Mouse (Mus musculus) embryo, embryonic 9.5 days (tissue): ENCODE measurements around the gene Hoxd3.

ENCODE experiments used
- DNase-seq: peaks from one replicate; pipeline ENCODE4 v3.0.0-alpha.2; 2017; ENCODE audit errors: extremely low spot score

The Hoxd3 gene

GRCm38 (mm10) chr2:74692808-74693431, 18.8 kb upstream of the Hoxd3 start:
- DNase-seq: no peak

DNA sequence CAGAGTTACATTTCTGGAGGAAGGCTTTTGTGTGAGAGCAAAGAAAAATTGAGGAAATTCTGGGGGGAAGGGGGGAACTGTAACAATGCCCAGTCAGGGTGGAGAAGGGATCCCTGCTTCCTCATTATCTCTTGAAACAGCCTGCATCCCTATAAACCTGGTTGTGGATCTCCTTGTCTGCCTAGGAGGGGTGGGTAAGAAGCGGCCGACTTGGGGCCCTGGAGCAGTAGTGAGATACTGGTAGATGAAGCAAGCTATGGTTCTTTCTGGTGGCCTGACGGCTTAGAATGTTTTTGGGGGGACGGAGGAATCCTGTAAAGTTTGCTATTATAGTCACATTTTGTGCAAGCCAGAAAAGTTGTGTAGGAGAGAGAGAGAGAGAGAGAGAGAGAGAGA, 18.3 kb upstream of the Hoxd3 start:
- DNase-seq: no peak

GRCm38 (mm10) chr2:74694066-74694465, 17.7 kb upstream of the Hoxd3 start:
- DNase-seq: no peak

DNA sequence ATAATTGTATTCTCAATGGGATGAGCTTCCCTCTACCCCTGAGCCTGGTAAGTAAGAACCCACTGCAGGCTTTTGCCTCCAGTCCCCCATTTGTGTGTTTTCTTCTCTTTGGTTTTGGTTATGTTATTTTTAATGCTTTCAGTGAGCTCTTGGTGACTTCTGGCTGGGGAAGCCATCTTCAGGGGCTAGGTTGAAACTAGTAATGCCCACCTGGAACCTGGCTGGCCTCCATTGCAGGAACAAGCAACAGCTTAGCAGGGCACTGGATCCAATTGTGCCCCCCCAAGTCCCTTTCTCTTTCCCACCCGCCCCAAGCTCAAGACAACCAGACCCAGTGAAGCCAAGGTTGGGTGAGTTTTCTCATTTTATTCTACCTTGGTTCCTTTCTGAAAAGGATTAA, 16.3 kb upstream of the Hoxd3 start:
- DNase-seq: no peak

DNA sequence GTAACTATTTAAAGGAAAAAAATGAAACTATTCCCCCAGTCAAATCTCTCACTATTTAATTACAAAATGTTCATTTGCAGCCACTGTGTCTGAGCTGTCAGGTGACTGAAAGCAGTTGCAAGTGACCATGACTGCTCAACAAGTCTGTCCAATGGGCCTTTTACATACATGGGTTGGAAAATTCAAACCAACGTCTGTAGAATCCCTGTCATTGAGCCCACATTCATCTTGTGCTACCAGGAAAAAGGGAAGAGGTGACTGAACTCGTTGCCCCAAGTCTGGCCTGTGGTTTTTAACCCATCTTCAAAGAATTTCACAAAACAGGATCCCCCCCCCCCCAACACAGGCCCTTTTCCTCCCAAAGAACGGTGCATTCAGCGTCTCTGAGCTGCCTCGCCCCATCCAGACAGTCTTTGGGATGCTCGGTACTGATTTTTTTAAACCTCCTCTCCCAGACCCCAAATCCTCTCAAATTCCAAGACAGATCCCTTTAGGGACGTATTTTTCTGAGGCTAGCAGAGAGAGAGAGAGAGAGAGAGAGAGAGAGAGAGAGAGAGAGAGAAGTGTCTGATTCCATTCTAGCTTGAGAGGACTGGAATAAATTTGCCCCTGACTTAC, 15.8 kb upstream of the Hoxd3 start:
- no peak for DNase-seq

GRCm38 (mm10) chr2:74696442-74697335, 15.0 kb upstream of the Hoxd3 start:
- DNase-seq: no peak

DNA sequence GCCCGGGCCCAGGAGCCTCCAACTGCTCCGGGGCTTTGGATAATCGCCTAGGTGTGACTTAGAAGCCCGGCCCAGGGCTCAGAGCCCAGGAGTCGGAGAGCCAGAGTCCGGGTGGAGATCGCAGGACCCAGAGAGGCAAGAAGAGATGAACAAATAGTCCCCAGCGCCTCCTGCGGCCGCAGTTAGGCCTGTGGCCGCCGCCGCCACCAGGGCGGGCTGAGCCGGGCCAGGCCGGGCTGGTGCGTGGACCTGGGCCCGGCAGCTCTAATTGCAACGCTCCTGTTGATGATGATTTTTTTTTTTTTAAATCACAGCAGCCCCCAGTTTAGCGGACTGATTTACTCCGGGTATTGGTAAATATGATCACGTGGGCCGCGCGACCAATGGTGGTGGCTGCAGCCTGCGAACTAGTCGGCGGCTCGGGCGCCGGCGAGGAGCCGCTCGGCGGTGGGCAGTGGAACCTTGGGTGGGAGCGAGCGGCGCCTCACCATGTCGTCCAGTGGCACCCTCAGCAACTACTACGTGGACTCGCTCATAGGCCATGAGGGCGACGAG, 14.1 kb upstream of the Hoxd3 start, which contains the start of gene Hoxd9:
Hoxd9 (plus strand) TSS at position 161 of the 555 bp plus-strand sequence.
- no peak for DNase-seq

GRCm38 (mm10) chr2:74698201-74699052, 13.3 kb upstream of the Hoxd3 start:
- peak; percentile 75 for DNase-seq

DNA sequence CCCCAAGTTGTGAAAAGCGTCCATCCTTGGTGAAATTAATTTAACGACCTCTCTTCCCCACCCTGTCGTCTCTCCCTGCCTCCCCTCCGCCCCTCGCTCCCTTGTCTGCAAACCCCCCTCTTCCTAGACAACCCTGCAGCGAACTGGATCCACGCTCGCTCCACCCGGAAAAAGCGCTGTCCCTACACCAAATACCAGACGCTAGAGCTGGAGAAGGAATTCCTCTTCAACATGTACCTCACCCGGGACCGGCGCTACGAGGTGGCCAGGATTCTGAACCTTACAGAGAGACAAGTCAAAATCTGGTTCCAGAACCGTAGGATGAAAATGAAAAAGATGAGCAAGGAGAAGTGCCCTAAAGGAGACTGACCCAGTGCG, 12.7 kb upstream of the Hoxd3 start:
- DNase-seq: no peak

DNA sequence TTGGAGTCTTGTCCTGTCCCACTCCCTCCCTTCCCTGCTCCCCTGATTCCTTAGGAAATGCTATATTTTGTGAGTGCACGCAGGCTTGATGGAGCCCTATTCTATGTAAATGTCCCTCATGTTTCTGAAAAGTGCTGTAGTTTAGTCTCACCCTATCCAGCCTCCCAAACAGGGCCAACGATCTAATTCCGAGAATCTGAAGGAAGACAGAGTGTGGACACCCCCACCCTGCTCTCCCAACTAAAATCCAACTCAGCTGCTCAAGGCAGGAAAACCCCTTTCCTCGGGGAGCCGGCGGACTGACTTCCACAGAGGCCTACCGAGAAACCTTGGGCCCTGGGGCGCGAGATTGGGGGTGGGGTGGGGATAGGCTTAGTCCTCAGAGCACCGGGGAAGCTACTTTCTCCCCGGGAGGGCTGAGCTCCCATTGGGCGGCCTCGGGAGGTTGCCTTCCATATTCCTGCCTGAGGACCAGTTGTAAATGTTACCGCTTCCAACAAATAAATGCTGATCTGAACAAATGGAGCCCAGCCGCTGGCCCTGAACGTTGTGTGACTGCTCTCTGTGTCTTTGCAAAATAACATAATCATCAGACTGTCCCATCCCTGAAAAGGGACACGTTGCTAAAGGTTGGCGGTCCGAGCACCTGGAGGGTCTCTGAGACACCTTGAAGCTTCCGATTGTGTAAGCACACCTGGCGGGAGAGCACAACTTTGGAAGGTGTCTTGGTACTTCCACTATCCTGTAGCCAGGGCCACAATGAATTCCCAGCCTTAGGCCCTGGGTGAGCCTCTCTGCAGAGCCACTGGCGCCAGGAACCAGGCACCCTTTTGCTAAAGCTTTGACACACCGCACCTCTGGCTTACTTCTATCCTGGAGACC, 11.8 kb upstream of the Hoxd3 start:
- no peak for DNase-seq

GRCm38 (mm10) chr2:74700546-74701112, 11.1 kb upstream of the Hoxd3 start:
- DNase-seq: peak; percentile 61

DNA sequence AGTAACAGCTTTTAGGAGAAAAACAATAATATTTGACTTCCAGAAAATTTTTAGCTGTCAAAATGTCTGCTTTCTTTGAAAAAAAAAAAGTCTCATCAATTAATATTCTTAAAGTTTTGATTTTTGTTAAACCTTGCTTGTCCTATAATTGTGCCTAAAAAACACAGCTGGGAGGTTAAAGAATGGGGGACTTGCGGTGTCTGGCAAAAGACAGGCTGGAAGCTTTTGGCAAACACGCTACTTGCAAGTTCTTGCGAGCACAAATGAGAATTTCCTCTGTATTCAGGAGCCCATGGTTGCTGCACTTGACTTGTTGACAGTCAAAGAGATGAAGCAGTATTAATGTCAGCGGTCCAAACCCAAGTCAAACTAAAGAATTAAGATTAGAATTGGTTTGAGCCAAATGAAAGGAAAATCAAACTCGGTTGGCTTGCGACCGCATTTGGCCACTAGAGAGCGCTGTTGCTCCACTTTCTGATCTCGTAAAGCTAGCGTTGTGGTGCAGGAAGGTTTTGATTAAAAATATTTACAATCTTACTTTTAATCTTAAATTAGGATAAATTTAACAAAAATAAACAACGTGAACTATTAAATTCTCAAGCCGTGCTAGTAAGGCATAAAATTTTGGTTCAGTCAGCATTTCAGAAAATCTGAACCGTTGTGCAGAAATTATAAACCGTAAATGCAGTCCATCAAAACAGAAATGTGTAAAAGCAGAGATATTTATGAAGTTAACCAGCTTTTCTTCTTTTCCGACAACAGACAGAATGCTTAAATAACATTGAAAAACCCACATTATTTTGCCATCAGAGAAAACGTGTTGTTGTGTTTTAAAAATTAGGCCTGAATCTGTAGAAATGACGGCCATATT, 9.5 kb upstream of the Hoxd3 start:
- DNase-seq: peak; percentile 82

DNA sequence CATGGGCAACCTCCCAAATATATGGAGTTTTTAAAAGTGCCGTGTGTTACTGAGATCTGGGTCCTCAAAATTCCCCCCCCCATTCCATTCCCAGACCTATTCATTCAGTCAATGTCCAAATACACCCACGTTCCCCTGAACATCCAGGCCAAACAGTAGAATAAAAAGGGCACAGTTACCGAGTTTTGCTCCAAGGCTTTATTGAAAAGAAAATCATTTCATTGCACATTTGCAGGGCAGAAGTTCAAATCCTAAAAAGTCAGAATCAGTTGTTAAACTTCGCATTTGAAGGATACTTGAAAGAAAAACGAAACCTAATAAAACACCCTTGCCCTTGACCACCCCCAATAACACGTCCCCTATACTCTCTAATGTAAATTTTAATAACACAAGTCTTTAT, 8.9 kb upstream of the Hoxd3 start:
- no peak for DNase-seq

GRCm38 (mm10) chr2:74703317-74703716, 8.4 kb upstream of the Hoxd3 start:
- no peak for DNase-seq

GRCm38 (mm10) chr2:74703720-74704392, 7.9 kb upstream of the Hoxd3 start:
- DNase-seq: no peak

DNA sequence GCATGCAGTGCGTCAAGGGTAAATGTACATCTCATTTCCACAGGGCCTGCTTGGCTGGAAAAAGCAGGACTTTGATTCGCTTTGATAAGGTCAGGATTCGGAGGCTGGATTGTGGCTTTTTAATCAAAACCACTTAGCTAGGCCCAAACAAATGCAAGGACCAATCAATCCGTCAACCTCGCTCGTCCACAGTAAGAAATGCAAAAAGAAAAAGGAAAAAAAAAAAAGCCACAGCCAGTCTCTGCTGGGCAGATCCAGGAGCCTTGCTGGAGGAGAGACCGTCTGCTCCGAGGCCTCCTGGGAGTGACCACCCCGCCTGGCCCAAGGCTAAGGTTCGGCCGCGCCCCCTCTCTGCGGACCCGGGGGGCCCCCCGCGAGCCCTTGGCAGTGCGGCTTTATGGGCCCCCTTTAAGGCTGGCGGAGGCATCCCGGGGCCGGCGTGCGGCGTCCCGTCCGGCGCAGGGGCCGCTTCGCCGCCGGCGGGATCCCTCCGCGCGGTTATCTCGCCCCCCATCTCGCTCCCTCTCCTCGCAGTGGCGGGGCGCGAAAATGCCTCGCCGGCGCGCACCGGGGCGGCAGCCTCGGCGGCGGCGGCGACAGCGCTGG, 7.2 kb upstream of the Hoxd3 start, which contains the start of gene Hoxd8:
Hoxd8 (plus strand) TSS at position 223 of the 606 bp plus-strand sequence.
- no peak for DNase-seq

DNA sequence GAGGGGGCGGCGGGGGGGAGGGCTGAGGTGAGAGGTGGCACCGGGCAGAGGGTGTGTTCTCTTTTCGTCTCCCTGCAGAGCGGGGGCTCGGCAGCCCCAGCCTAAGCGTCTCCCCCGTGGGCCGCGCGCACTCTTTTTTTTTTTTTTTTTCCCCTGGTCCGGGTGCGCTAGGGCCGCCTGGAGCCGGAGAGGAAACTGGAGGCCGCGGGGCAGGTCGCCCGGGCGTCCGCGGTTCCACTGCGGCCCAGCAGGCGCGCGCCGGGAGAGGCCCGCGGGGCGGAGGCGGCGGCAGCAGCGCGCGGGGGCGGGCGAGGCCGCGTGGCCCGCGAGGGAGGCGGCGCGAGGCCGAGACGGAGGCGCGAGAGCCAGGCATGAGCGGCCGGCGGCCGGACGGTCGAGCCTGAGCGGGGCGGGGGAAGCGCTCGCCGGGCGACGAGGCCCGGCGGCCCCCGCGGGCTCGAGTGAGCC, 6.7 kb upstream of the Hoxd3 start:
- DNase-seq: no peak
